Mouse (Mus musculus) erythroid progenitor cell, adult 5-6 weeks (primary cell): ENCODE measurements around the gene Efl1. TPM values are rescaled to one million over a fixed set of nuclear protein-coding genes. Genes with fewer than 3 reads are reported as not detected.

Source experiments
- ATAC-seq: replicated peaks from 2 replicates; pipeline ENCODE4 v1.8.0; 2016; ENCODE audit warnings: moderate number of reproducible peaks, mild to moderate bottlenecking, moderate TSS enrichment, inconsistent platforms; ENCODE audit not compliant: poor library complexity, low FRiP score, severe bottlenecking
- total RNA-seq, 2 experiments: library from RNA; stranded (forward) in 1 of 2; stranded (reverse) in 1 of 2; fragments of 150-400 nt in 1 of 2; fragments of 186-747, 209-891 nt in 1 of 2; gene quantifications; 2 replicates each; pipeline versions ENCODE4 v1.2.3 to v1.2.4; 2015 to 2017; ENCODE audit warnings: low replicate concordance in 2 of 2

The Efl1 gene
- total RNA-seq, 2 experiments from 2014 or later: 3.4 to 4.2 TPM

- ATAC-seq: no peak
Measured at GRCm38 (mm10) chr7:82794542-82794941, 146.1 kb downstream of the Efl1 start.

- ATAC-seq: no peak
Measured at GRCm38 (mm10) chr7:82802206-82802605, 153.8 kb downstream of the Efl1 start.

GRCm38 (mm10) chr7:82808257-82808656 lies 159.8 kb downstream of the Efl1 start:
- ATAC-seq: no peak

GRCm38 (mm10) chr7:82809126-82809525 lies 160.7 kb downstream of the Efl1 start:
- no peak for ATAC-seq

GRCm38 (mm10) chr7:82810799-82811139 lies 162.4 kb downstream of the Efl1 start:
- ATAC-seq: no peak

- no peak for ATAC-seq
Measured at GRCm38 (mm10) chr7:82811140-82811851, 162.9 kb downstream of the Efl1 start.

GRCm38 (mm10) chr7:82812186-82813155 lies 164.1 kb downstream of the Efl1 start:
- no peak for ATAC-seq

GRCm38 (mm10) chr7:82819541-82819940 lies 171.1 kb downstream of the Efl1 start:
- no peak for ATAC-seq

- no peak for ATAC-seq
Measured at GRCm38 (mm10) chr7:82820661-82821060, 172.2 kb downstream of the Efl1 start.

GRCm38 (mm10) chr7:82821501-82821900 lies 173.1 kb downstream of the Efl1 start:
- no peak for ATAC-seq

- no peak for ATAC-seq
Measured at GRCm38 (mm10) chr7:82822528-82822927, 174.1 kb downstream of the Efl1 start.

Other genes starting within 250 kb of the Efl1 start
- not detected in 2 replicates for gene Saxo2, start 86 bp upstream of the Efl1 start, total RNA-seq (2015; ENCODE audit: low replicate concordance)
- gene Saxo2, start 86 bp upstream of the Efl1 start, total RNA-seq (2017; ENCODE audit: low replicate concordance): not detected in 2 replicates
- 0.72 and 0.84 TPM in 2 replicates for gene Mex3b, start 218.7 kb downstream of the Efl1 start, total RNA-seq (2015; ENCODE audit: low replicate concordance)
- gene Mex3b, start 218.7 kb downstream of the Efl1 start, total RNA-seq (2017; ENCODE audit: low replicate concordance): 0.39 and 3.3 TPM in 2 replicates